Mouse (Mus musculus): Measurements from ENCODE around the gene Cs. TPM values are rescaled to one million over a fixed set of nuclear protein-coding genes. Genes with fewer than 3 reads are reported as not detected.
"Not testable (repeated sequence)": the region's sequence is repeated elsewhere in the genome, so short reads cannot be mapped to it uniquely, and the experiment has no call there.

Cs gene
- polyA plus RNA-seq, 1 experiment from 2014 or later = 152 TPM

- Histone ChIP-seq H3K4me3 (ENCODE audit: low read depth, low read length) (peak within 1 kb of the TSS; percentile 76), H3K27me3 (ENCODE audit: control insufficient read depth, insufficient read depth, low read length) (no peaks in the 10 kb centered on the region), H3K9me3 (ENCODE audit: control insufficient read depth, low read length) (no peaks in the 10 kb centered on the region), H3K27ac (replicated peaks) (peak within 1 kb of the TSS; percentile 97), H3K4me1 (replicated peaks; ENCODE audit: control insufficient read depth, insufficient read depth) (peaks cover 4% of the 10 kb centered on the region; the same call in 1 of the 2 replicates), H3K4me2 (replicated peaks; ENCODE audit: low read depth) (peak within 1 kb of the TSS; percentile 82), H3K36me3 (ENCODE audit: control insufficient read depth, insufficient read depth, low read length) (peaks cover 32% of the 10 kb centered on the region), H3K9ac (ENCODE audit: low read length) (peak within 1 kb of the TSS; percentile 98)
- TF ChIP-seq CTCF (IDR thresholded peaks at IDR 0.05; ENCODE audit: low read depth) (no peak), EP300 (optimal IDR thresholded peaks at IDR 0.05) (peak; percentile 91)
- under 1% methylated on average over 40 of the region's 40 CpGs for WGBS
- DNase-seq (ENCODE audit: low spot score) = peak; percentile 89
- ATAC-seq (ENCODE audit: low FRiP score, low TSS enrichment) = peak; percentile 88
Observed at GRCm38 (mm10) chr10:128322141-128323108, 15.1 kb upstream of the Cs start, which contains the start of gene Cnpy2. Gene Cnpy2, plus strand, starts transcription at chr10:128322459.

GRCm38 (mm10) chr10:128323516-128323915, 14.0 kb upstream of the Cs start:
- TF ChIP-seq CTCF (IDR thresholded peaks at IDR 0.05; ENCODE audit: low read depth) = no peak
- TF ChIP-seq EP300 (optimal IDR thresholded peaks at IDR 0.05) = no peak
- 61% methylated on average over 8 of the region's 8 CpGs for WGBS

GRCm38 (mm10) chr10:128326825-128327224, 10.7 kb upstream of the Cs start:
- no peak for DNase-seq (ENCODE audit: low spot score)
- TF ChIP-seq CTCF (IDR thresholded peaks at IDR 0.05; ENCODE audit: low read depth) (no peak), EP300 (optimal IDR thresholded peaks at IDR 0.05) (no peak)
- WGBS = 93% methylated on average over 8 of the region's 8 CpGs
- no peak overlapping the region for H3K4me3 ChIP-seq (ENCODE audit: low read depth, low read length)
- H3K4me2 ChIP-seq (replicated peaks; ENCODE audit: low read depth) = no peak overlapping the region
- ATAC-seq (ENCODE audit: low FRiP score, low TSS enrichment) = no peak
- H3K27me3 ChIP-seq (ENCODE audit: control insufficient read depth, insufficient read depth, low read length) = no peaks in the 10 kb centered on the region
- H3K4me1 ChIP-seq (replicated peaks; ENCODE audit: control insufficient read depth, insufficient read depth) = peaks cover 4% of the 10 kb centered on the region; the same call in 1 of the 2 replicates
- H3K36me3 ChIP-seq (ENCODE audit: control insufficient read depth, insufficient read depth, low read length) = peaks cover 15% of the 10 kb centered on the region
- H3K9me3 ChIP-seq (ENCODE audit: control insufficient read depth, low read length) = no peaks in the 10 kb centered on the region
- no peak overlapping the region for H3K9ac ChIP-seq (ENCODE audit: low read length)
- H3K27ac ChIP-seq (replicated peaks) = no peak overlapping the region

More at GRCm38 (mm10) chr10:128323516-128323915, 14.0 kb upstream of the Cs start:
- Histone ChIP-seq H3K9me3 (ENCODE audit: control insufficient read depth, low read length) (no peaks in the 10 kb centered on the region), H3K36me3 (ENCODE audit: control insufficient read depth, insufficient read depth, low read length) (peaks cover 24% of the 10 kb centered on the region), H3K4me2 (replicated peaks; ENCODE audit: low read depth) (peak overlapping the region; percentile 82), H3K9ac (ENCODE audit: low read length) (peak overlapping the region; percentile 98), H3K4me3 (ENCODE audit: low read depth, low read length) (peak overlapping the region; percentile 76), H3K4me1 (replicated peaks; ENCODE audit: control insufficient read depth, insufficient read depth) (peaks cover 4% of the 10 kb centered on the region; the same call in 1 of the 2 replicates), H3K27ac (replicated peaks) (peak overlapping the region; percentile 97), H3K27me3 (ENCODE audit: control insufficient read depth, insufficient read depth, low read length) (no peaks in the 10 kb centered on the region)
- no peak for DNase-seq (ENCODE audit: low spot score)
- no peak for ATAC-seq (ENCODE audit: low FRiP score, low TSS enrichment)

- H3K27ac ChIP-seq (replicated peaks) = no peak overlapping the region
- no peak overlapping the region for H3K4me3 ChIP-seq (ENCODE audit: low read depth, low read length)
- ATAC-seq (ENCODE audit: low FRiP score, low TSS enrichment) (no peak), DNase-seq (ENCODE audit: low spot score) (no peak)
- H3K4me1 ChIP-seq (replicated peaks; ENCODE audit: control insufficient read depth, insufficient read depth) = peaks cover 4% of the 10 kb centered on the region; the same call in 1 of the 2 replicates
- H3K9me3 ChIP-seq (ENCODE audit: control insufficient read depth, low read length) = no peaks in the 10 kb centered on the region
- TF ChIP-seq EP300 (optimal IDR thresholded peaks at IDR 0.05) (no peak), CTCF (IDR thresholded peaks at IDR 0.05; ENCODE audit: low read depth) (peak; percentile 45)
- no peaks in the 10 kb centered on the region for H3K27me3 ChIP-seq (ENCODE audit: control insufficient read depth, insufficient read depth, low read length)
- H3K36me3 ChIP-seq (ENCODE audit: control insufficient read depth, insufficient read depth, low read length) = peaks cover 15% of the 10 kb centered on the region
- no peak overlapping the region for H3K9ac ChIP-seq (ENCODE audit: low read length)
- no peak overlapping the region for H3K4me2 ChIP-seq (replicated peaks; ENCODE audit: low read depth)
- WGBS = 86% methylated on average over 10 of the region's 10 CpGs
Observed at GRCm38 (mm10) chr10:128327610-128328009, 9.9 kb upstream of the Cs start.

- WGBS = 79% methylated on average over 6 of the region's 6 CpGs
- not testable (repeated sequence) for H3K27me3 ChIP-seq (ENCODE audit: control insufficient read depth, insufficient read depth, low read length); H3K9me3 ChIP-seq (ENCODE audit: control insufficient read depth, low read length); H3K36me3 ChIP-seq (ENCODE audit: control insufficient read depth, insufficient read depth, low read length); H3K9ac ChIP-seq (ENCODE audit: low read length); H3K27ac ChIP-seq (replicated peaks); H3K4me2 ChIP-seq (replicated peaks; ENCODE audit: low read depth); ATAC-seq (ENCODE audit: low FRiP score, low TSS enrichment); H3K4me3 ChIP-seq (ENCODE audit: low read depth, low read length); DNase-seq (ENCODE audit: low spot score); H3K4me1 ChIP-seq (replicated peaks; ENCODE audit: control insufficient read depth, insufficient read depth)
Observed at GRCm38 (mm10) chr10:128332358-128333249, 4.9 kb upstream of the Cs start.
